Mouse (Mus musculus) ES-Bruce4 (cell line): ENCODE measurements around the gene Prpf40b.

Experiments used
- CTCF ChIP-seq: IDR thresholded peaks from one replicate; pipeline ENCODE4 v1.8.1; 2011; ENCODE audit warnings: low read depth, low read length
- EP300 ChIP-seq: IDR thresholded peaks from 2 replicates; pipeline ENCODE4 v1.6.1; 2011; ENCODE audit warnings: low read depth, low read length; ENCODE audit not compliant: insufficient read depth

DNA sequence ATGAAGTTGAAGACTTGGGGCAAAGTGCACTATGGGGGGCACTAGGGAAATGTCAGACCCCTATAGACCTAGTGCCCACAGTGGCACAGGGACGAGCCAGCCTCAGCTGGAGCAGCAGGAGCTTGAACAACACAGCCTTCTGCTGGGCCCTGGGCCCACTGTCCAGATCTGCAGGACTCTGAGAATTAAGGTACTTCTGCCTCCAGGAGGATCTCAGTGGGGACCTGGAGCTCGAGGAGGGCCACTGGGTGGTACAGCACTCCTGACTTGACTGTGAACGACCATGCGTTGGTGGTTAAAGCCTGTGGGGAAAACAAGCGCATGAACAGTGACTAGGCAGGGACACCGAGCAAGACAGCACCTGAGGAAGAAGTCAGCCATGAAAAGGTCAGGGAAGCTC lies 23.2 kb downstream of the Prpf40b start:
- TF ChIP-seq CTCF: no peak
- no peak for TF ChIP-seq EP300
